8 mouse cellular contexts compared by ENCODE assay signal in genomic region chr17:35358763-35359469, GRCm38 (mm10). TPM values are rescaled to one million over a fixed set of nuclear protein-coding genes. Genes with fewer than 3 reads are reported as not detected.
DNase-seq lines count a peak whose midpoint lies in the region; ATAC-seq lines count a peak whose summit lies in the region.

No protein-coding gene starts in this region.

- peak; percentile 39; the same call in 1 of the 2 replicates for ATAC-seq in kidney, embryonic 16.5 days (ENCODE audit: low FRiP score, low TSS enrichment)
- ATAC-seq in hindbrain, embryonic 15.5 days (ENCODE audit: low FRiP score, low read depth) = no peak
- no peak for ATAC-seq in midbrain, embryonic 16.5 days

- H3K4me3 ChIP-seq in kidney, embryonic 16.5 days (ENCODE audit: low read length) = peak overlapping the region; percentile 45
- H3K4me3 ChIP-seq in embryonic facial prominence, embryonic 10.5 days = peak overlapping the region; percentile 52
- peak overlapping the region; percentile 36 for H3K4me3 ChIP-seq in hindbrain, embryonic 15.5 days
- H3K4me3 ChIP-seq in midbrain, embryonic 16.5 days (ENCODE audit: low read depth, low read length) = peak overlapping the region; percentile 38

- H3K27ac ChIP-seq in kidney, embryonic 16.5 days (ENCODE audit: low read length) = no peak overlapping the region
- no peak overlapping the region; the same call in 1 of the 2 replicates for H3K27ac ChIP-seq in embryonic facial prominence, embryonic 10.5 days (replicated peaks)
- no peak overlapping the region for H3K27ac ChIP-seq in hindbrain, embryonic 15.5 days (replicated peaks)
- no peak overlapping the region for H3K27ac ChIP-seq in midbrain, embryonic 16.5 days (ENCODE audit: low read length)

- peak overlapping the region; percentile 79 for H3K4me2 ChIP-seq in kidney, embryonic 16.5 days (replicated peaks; ENCODE audit: low read depth, low read length)
- peak overlapping the region; percentile 75 for H3K4me2 ChIP-seq in hindbrain, embryonic 15.5 days
- H3K4me2 ChIP-seq in midbrain, embryonic 16.5 days (ENCODE audit: low read length) = peak overlapping the region; percentile 74

- DNase-seq in kidney, adult 11 months = no peak
- peak; percentile 20 for DNase-seq in embryonic facial prominence, embryonic 10.5 days (ENCODE audit: low spot score)
- DNase-seq in cerebellum, adult 11 months = no peak
- DNase-seq in natural killer cell, adult 2 months (ENCODE audit: low spot score in 2 of 2) = no peak
- DNase-seq in cerebellum, postnatal 4 days (ENCODE audit: low spot score in 2 of 2) = no peak

- peaks cover 8% of the 10 kb centered on the region; the same call in 1 of the 2 replicates for H3K27me3 ChIP-seq in kidney, embryonic 16.5 days (ENCODE audit: insufficient read depth, low read length)
- peaks cover 31% of the 10 kb centered on the region for H3K27me3 ChIP-seq in embryonic facial prominence, embryonic 10.5 days (replicated peaks; ENCODE audit: low read depth, poor library complexity, severe bottlenecking)
- H3K27me3 ChIP-seq in hindbrain, embryonic 15.5 days = peaks cover 15% of the 10 kb centered on the region
- peaks cover 12% of the 10 kb centered on the region for H3K27me3 ChIP-seq in midbrain, embryonic 16.5 days (ENCODE audit: control insufficient read depth, insufficient read depth, low read depth, low read length)

- peaks cover 6% of the 10 kb centered on the region for H3K9me3 ChIP-seq in kidney, embryonic 16.5 days (ENCODE audit: low read length)
- H3K9me3 ChIP-seq in embryonic facial prominence, embryonic 10.5 days = peaks cover 11% of the 10 kb centered on the region
- no peaks in the 10 kb centered on the region for H3K9me3 ChIP-seq in hindbrain, embryonic 15.5 days
- 0 out of 2 replicates have a peak, but pooled peaks cover 3% of the 10 kb centered on the region for H3K9me3 ChIP-seq in midbrain, embryonic 16.5 days (replicated peaks; ENCODE audit: control insufficient read depth, low read length, poor library complexity, severe bottlenecking)

- peaks cover 7% of the 10 kb centered on the region; the same call in 1 of the 2 replicates for H3K4me1 ChIP-seq in kidney, embryonic 16.5 days (ENCODE audit: insufficient read depth, low read length)
- peaks cover 10% of the 10 kb centered on the region for H3K4me1 ChIP-seq in embryonic facial prominence, embryonic 10.5 days
- peaks cover 7% of the 10 kb centered on the region for H3K4me1 ChIP-seq in hindbrain, embryonic 15.5 days (replicated peaks)
- peaks cover 6% of the 10 kb centered on the region; the same call in 1 of the 2 replicates for H3K4me1 ChIP-seq in midbrain, embryonic 16.5 days (ENCODE audit: control insufficient read depth, insufficient read depth, low read length)

- 10% methylated on average over 34 of the region's 38 CpGs for WGBS in kidney, embryonic 16.5 days
- WGBS in embryonic facial prominence, embryonic 10.5 days = 12% methylated on average over 38 of the region's 38 CpGs
- 7% methylated on average over 38 of the region's 38 CpGs for WGBS in hindbrain, embryonic 15.5 days
- WGBS in midbrain, embryonic 16.5 days = 14% methylated on average over 38 of the region's 38 CpGs

- H3K36me3 ChIP-seq in kidney, embryonic 16.5 days (ENCODE audit: insufficient read depth, low read length) = no peaks in the 10 kb centered on the region
- no peaks in the 10 kb centered on the region for H3K36me3 ChIP-seq in embryonic facial prominence, embryonic 10.5 days (replicated peaks)
- no peaks in the 10 kb centered on the region for H3K36me3 ChIP-seq in hindbrain, embryonic 15.5 days
- H3K36me3 ChIP-seq in midbrain, embryonic 16.5 days (ENCODE audit: control insufficient read depth, insufficient read depth, low read length) = no peaks in the 10 kb centered on the region

- H3K9ac ChIP-seq in kidney, embryonic 16.5 days (replicated peaks; ENCODE audit: low read length) = peak overlapping the region; percentile 23; the same call in 1 of the 2 replicates
- H3K9ac ChIP-seq in hindbrain, embryonic 15.5 days = 0 out of 2 replicates have a peak overlapping the region, but pooled peaks have one; percentile 20
- peak overlapping the region; percentile 56 for H3K9ac ChIP-seq in midbrain, embryonic 16.5 days (ENCODE audit: low read depth, low read length)

RNA-seq across cellular contexts. Expression of gene H2-Q2, which starts 16.9 kb away (rescaled TPM):
- 0.42 and 0.82 TPM in 2 replicates for polyA plus RNA-seq in kidney, embryonic 16.5 days (2015; fragmentation: Nextera tagmentation; extraction: Ambion mirVana)
- polyA plus RNA-seq in embryonic facial prominence, embryonic 10.5 days (2016; fragmentation: Nextera tagmentation; extraction: Ambion mirVana) = 0.75 and 0.88 TPM in 2 replicates
- 2.5 and 3.1 TPM in 2 replicates for polyA plus RNA-seq in hindbrain, embryonic 15.5 days (2015; fragmentation: Nextera tagmentation; extraction: Ambion mirVana)
- polyA plus RNA-seq in midbrain, embryonic 16.5 days (2015; fragmentation: Nextera tagmentation; extraction: Ambion mirVana) = 4.4 and 7.6 TPM in 2 replicates

RNA-seq across cellular contexts. Expression of gene H2-Q4, which starts 20.5 kb away (rescaled TPM):
- 4.3 and 4.4 TPM in 2 replicates for polyA plus RNA-seq in kidney, embryonic 16.5 days (2015; fragmentation: Nextera tagmentation; extraction: Ambion mirVana)
- polyA plus RNA-seq in embryonic facial prominence, embryonic 10.5 days (2016; fragmentation: Nextera tagmentation; extraction: Ambion mirVana) = 1.5 and 1.6 TPM in 2 replicates
- 1.0 and 1.7 TPM in 2 replicates for polyA plus RNA-seq in hindbrain, embryonic 15.5 days (2015; fragmentation: Nextera tagmentation; extraction: Ambion mirVana)
- polyA plus RNA-seq in midbrain, embryonic 16.5 days (2015; fragmentation: Nextera tagmentation; extraction: Ambion mirVana) = 0.65 and 0.97 TPM in 2 replicates

RNA-seq across cellular contexts. Expression of gene H2-Q1, which starts 38.7 kb away (rescaled TPM):
- polyA plus RNA-seq in kidney, embryonic 16.5 days (2015; fragmentation: Nextera tagmentation; extraction: Ambion mirVana) = not detected in 2 replicates
- polyA plus RNA-seq in embryonic facial prominence, embryonic 10.5 days (2016; fragmentation: Nextera tagmentation; extraction: Ambion mirVana) = not detected in 2 replicates
- 0.39 and 0.58 TPM in 2 replicates for polyA plus RNA-seq in hindbrain, embryonic 15.5 days (2015; fragmentation: Nextera tagmentation; extraction: Ambion mirVana)
- polyA plus RNA-seq in midbrain, embryonic 16.5 days (2015; fragmentation: Nextera tagmentation; extraction: Ambion mirVana) = 0.38 and 0.52 TPM in 2 replicates
